Mouse (Mus musculus) CD8-positive naive resting alpha-beta T cell, adult 57 days (primary cell): ENCODE results near the gene Pafah1b1. TPM values are rescaled to one million over a fixed set of nuclear protein-coding genes. Genes with fewer than 3 reads are reported as not detected.

Experiments used
- total RNA-seq: library from RNA; stranded (reverse); gene quantifications from one replicate; pipeline ENCODE4 v1.2.4, GENCODE M21; 2023

The Pafah1b1 gene
- total RNA-seq = 126 TPM

DNA sequence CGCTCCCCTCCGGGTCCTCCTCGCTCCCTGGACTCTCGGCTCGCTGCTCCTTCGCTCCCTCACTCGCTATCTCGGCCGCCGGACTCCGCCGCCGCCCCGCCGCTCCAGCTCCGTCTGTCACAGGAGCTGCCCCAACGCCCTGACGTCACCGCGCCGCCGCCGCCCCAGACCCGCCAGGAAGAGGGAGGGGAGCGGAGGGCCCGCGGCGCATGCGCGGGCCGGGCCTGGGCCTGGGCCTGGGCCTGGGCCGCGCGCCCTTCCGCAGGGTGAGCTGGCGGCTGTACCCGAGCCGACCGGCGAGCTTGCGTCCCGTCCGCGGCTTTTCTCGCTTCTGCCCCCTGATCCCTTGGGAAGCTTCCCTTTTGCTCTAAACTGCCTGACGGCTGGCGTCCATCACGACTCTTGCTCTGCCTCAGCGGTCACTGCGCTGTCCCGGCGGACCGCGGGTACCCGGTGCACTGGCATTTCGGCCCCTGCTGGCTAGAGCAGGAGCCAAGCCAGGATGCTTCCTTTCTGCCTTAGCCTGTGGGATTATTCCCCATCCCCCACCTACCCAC, at the start of gene Pafah1b1:
Pafah1b1 (minus strand) TSS at position 436 of the 557 bp plus-strand sequence.

DNA sequence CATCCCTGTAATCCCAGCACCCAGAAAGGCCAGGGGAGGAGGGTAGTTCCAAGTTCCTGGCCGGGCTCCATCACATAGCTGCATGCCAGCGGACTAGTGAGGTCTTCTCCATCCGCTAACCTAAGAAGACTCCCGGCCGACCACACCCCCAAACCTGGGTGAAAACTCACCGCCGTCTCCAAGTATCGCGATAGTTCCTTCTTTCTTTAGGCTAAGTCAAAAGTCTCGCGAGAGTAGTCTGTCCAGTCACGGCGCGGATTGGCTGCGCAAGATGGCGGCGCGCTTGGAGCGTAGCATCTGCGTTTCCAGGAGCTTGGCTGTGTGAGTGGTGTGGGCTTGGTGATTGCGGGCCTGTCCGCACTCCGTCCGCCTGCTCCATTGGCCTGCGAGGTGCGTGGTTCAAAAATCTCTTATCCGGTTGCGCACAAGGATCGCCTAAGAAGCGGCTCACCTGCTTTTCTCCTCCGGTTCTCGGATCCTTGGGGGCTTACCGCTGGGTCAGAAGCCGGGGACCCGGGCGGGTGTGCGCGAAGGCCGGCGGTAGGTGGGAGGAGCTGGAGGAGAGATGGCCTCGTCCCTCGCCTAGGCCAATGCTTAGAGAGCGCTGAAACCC, 46.2 kb upstream of the Pafah1b1 start, which contains the start of gene Mettl16:
Mettl16 (plus strand) TSS at position 236 of the 613 bp plus-strand sequence.

DNA sequence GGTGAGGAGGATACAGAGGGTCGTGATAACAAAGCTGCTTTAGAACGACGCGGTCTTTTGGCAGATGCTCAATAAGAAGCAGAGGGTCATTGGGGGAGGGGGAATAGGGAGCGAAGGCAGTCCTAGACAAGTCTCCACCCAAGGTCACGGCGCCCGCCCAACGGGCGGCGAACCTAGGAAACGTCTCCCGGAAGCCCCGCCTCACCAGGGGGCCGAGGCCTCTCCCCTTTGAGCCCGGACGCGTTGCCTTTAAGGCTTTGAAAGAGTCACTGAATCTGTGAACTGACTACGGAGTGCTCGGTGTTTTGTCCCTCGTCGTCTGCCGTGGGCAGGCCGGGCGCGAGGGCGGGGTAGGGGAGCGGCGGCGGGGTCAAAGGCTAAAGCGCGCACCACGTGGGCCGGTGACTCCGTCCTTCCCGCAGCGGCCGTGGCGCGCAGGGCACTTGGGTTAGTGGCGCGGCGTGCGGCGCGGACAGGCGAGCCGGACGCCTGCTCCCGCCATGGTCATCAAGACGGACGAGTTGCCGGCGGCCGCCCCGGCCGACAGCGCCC, 75.3 kb downstream of the Pafah1b1 start, which contains the start of gene Cluh:
Cluh (plus strand) TSS at position 401 of the 552 bp plus-strand sequence.

Other genes with a start within 250 kb of the Pafah1b1 start
- 8.3 TPM for gene Rap1gap2, start 113.8 kb downstream of the Pafah1b1 start, total RNA-seq
- gene Ccdc92b, start 105.1 kb downstream of the Pafah1b1 start, total RNA-seq = not detected
- gene Cluh, start 75.2 kb downstream of the Pafah1b1 start, total RNA-seq = 41.6 TPM
- gene Mettl16, start 46.2 kb upstream of the Pafah1b1 start, total RNA-seq = 43.3 TPM
- 65.3 TPM for gene Mnt, start 106.2 kb upstream of the Pafah1b1 start, total RNA-seq
- gene Sgsm2, start 172.4 kb upstream of the Pafah1b1 start, total RNA-seq = 7.1 TPM
- 79.2 TPM for gene Tsr1, start 173.4 kb upstream of the Pafah1b1 start, total RNA-seq
- 49.1 TPM for gene Smg6, start 201.2 kb upstream of the Pafah1b1 start, total RNA-seq
- gene Srr, start 201.3 kb upstream of the Pafah1b1 start, total RNA-seq = 7.8 TPM